Mouse (Mus musculus) lung, embryonic 14.5 days (tissue): Measurements from ENCODE around the gene Mllt1. TPM values are rescaled to one million over a fixed set of nuclear protein-coding genes. Genes with fewer than 3 reads are reported as not detected.

Experiments
- ATAC-seq: fragments of 200-750 bp; cut with Nextera tagmentation; 2 replicates; pipeline ENCODE4 v1.8.0; 2017; ENCODE audit warnings: mild to moderate bottlenecking, moderate TSS enrichment, moderate library complexity; ENCODE audit not compliant: insufficient read depth
- DNase-seq: peaks from one replicate; pipeline ENCODE4 v3.0.0-alpha.2; 2015
- H3K27ac ChIP-seq: fragments of 300-500 bp; sonication (generic); 2 replicates; pipeline ENCODE4 v1.5.1; 2014; ENCODE audit warnings: low read depth, mild to moderate bottlenecking, moderate library complexity
- H3K27me3 ChIP-seq: fragments of 300-500 bp; sonication (generic); 2 replicates; pipeline ENCODE4 v1.6.1; 2014; ENCODE audit warnings: low read length, control low read depth; ENCODE audit not compliant: insufficient read depth
- H3K36me3 ChIP-seq: fragments of 300-500 bp; sonication (generic); 2 replicates; pipeline ENCODE4 v1.6.1; 2014; ENCODE audit warnings: control low read depth; ENCODE audit not compliant: insufficient read depth
- H3K4me1 ChIP-seq: fragments of 300-500 bp; sonication (generic); 2 replicates; pipeline ENCODE4 v1.6.1; 2014; ENCODE audit warnings: antibody characterized with exemption, control low read depth; ENCODE audit not compliant: insufficient read depth
- H3K4me2 ChIP-seq: fragments of 300-500 bp; sonication (generic); 2 replicates; pipeline ENCODE4 v1.6.1; 2014; ENCODE audit warnings: mild to moderate bottlenecking
- H3K4me3 ChIP-seq: fragments of 300-500 bp; sonication (generic); 2 replicates; pipeline ENCODE4 v1.5.1; 2014; ENCODE audit warnings: low read depth, low read length
- H3K9ac ChIP-seq: fragments of 300-500 bp; sonication (generic); 2 replicates; pipeline ENCODE4 v1.6.1; 2014
- H3K9me3 ChIP-seq: fragments of 300-500 bp; sonication (generic); 2 replicates; pipeline ENCODE4 v1.6.1; 2016; ENCODE audit warnings: low read depth, low read length, control low read depth
- CTCF ChIP-seq: IDR thresholded peaks from 2 replicates; pipeline ENCODE4 v1.5.1; 2016; ENCODE audit warnings: antibody characterized with exemption, low read depth
- WGBS: fragments of 180-500 bp; shearing (Covaris S2); extraction: QIAGEN DNeasy Blood & Tissue Kit; methylation state at CpG from one replicate; pipeline ENCODE4 v1.1.7; 2014; 5-methylcytosine and 5-hydroxymethylcytosine counted together
- polyA plus RNA-seq: library from polyadenylated mRNA; unstranded; fragments of >200 nt; fragmentation: Nextera tagmentation; extraction: Ambion mirVana; gene quantifications from 2 replicates; pipeline ENCODE4 v1.2.1, GENCODE M21; 2014

Mllt1 gene
- polyA plus RNA-seq, 1 experiment from 2014 or later, result 39.3 TPM

DNA sequence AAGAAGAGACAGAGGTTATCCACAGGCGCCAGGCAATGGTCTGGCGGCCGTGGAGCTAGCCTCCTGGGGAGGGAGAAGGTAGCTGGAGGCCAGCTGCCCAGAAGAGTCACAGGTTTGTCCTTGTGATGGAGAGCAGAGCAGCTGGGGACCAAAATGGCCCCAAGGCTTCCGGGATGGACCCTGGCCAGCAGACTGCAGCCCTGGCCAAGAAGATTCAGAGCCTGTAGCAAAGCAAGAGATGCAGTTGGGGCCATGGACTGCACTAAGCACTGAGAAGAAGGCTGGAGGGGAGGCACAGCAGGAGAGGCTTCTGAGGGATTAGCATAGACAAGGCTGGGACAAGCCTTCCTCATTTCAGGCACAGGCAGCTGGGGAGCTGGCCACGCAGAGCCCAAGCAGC is 32.5 kb downstream of the Mllt1 start:
- Histone ChIP-seq H3K27ac (no peak overlapping the region), H3K27me3 (no peaks in the 10 kb centered on the region), H3K4me2 (no peak overlapping the region), H3K4me3 (no peak overlapping the region), H3K9ac (no peak overlapping the region), H3K4me1 (peaks cover 7% of the 10 kb centered on the region; the same call in 1 of the 2 replicates), H3K9me3 (no peaks in the 10 kb centered on the region), H3K36me3 (peaks cover 84% of the 10 kb centered on the region)
- ATAC-seq (no peak), DNase-seq (no peak)
- WGBS, result 84% methylated on average over 5 of the region's 5 CpGs
- no peak for TF ChIP-seq CTCF

DNA sequence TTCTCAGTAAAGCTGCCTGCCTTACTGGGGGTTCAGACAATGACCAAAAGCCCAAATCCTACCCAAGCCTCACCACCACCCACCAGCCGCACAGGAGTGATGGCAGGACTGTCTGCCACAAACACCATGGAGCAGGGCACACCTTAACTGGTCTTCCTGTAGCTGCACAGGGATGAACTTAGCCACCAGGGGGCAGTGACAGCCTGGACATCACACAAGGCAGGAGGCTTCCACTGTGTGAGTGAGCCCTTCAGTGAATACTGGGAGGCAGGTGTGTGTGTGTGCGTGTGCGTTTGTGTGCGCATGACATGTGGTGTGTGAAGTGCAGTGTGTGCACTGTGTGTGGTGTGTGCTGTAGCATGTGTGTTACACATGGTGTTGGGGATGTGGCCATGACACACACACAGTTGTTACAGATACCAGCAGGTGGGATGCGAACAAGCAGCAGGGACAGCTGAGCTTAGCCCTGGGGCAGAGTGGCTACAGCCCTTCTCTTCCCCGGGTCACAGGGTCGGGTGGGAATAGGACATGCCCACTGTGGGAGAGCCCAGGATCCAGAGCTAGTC is 37.5 kb downstream of the Mllt1 start:
- DNase-seq (peak; percentile 85), ATAC-seq (peak; percentile 74; the same call in 1 of the 2 replicates)
- no peaks in the 10 kb centered on the region for H3K27me3 ChIP-seq
- no peak overlapping the region for H3K9ac ChIP-seq
- no peak overlapping the region for H3K27ac ChIP-seq
- no peaks in the 10 kb centered on the region for H3K4me1 ChIP-seq
- 78% methylated on average over 7 of the region's 7 CpGs for WGBS
- H3K4me2 ChIP-seq, result no peak overlapping the region
- no peak overlapping the region for H3K4me3 ChIP-seq
- TF ChIP-seq CTCF, result peak; percentile 97
- peaks cover 99% of the 10 kb centered on the region for H3K36me3 ChIP-seq
- H3K9me3 ChIP-seq, result no peaks in the 10 kb centered on the region

DNA sequence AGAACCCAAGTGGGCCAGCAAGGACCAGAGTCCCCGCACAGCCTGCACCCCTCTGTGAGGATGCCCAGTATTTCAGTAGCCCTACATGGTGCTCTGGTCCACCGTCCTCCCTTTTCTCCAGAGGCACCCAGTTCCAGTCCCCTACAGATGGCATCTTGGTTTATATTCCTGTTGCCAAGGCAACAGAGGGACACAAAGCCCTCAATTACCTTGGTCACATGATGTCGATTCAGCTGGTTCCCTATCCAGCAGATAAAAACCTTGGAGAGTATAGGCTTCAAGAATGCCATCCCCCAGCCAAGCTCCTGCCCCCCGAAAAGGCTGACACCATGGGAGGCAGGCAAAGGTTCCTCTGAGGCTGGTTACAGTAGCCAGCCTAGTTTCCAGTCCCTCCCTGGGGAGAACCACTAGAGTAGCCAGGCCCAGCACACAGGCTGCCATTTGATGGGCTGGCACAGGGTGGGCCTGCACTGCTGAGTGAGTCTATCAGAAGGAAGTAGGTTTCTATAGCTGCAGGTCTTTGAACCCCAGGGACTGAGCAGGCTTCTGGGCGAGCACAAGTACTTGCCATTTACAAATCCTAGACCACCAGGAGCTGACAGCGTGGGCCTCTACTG is 38.6 kb downstream of the Mllt1 start:
- ATAC-seq (no peak), DNase-seq (no peak)
- Histone ChIP-seq H3K27me3 (no peaks in the 10 kb centered on the region), H3K4me1 (no peaks in the 10 kb centered on the region), H3K9me3 (no peaks in the 10 kb centered on the region), H3K4me3 (no peak overlapping the region), H3K9ac (no peak overlapping the region), H3K27ac (no peak overlapping the region), H3K36me3 (peaks cover 99% of the 10 kb centered on the region), H3K4me2 (no peak overlapping the region)
- TF ChIP-seq CTCF, result no peak
- WGBS, result 86% methylated on average over 6 of the region's 6 CpGs

DNA sequence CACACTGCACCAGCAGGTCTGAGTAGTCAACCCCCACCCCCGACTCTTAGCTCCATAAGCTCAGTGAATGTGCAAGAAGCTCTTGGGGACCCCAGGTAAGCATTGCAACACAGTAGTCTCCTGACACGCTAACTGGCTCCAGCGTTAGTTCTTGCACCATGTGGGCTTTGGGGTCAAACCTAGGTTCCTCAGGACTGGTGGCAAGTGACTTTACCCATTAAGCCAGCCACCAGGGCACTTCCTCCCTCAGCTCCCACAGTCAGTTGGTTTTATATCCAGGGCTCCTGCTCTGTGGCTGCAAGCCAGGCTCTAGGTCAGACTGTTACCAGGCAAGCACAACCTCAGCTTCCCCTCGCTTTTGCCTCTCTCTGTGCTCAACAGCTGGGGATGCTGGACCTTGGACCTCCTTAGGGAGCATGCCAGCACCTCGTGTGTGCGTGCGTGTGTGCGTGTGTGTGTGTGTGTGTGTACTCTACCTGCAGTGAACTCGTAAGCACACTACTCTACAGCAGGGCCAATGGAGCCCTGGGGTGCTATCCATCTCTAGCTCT is 39.8 kb downstream of the Mllt1 start:
- ATAC-seq (no peak), DNase-seq (no peak)
- no peaks in the 10 kb centered on the region for H3K9me3 ChIP-seq
- H3K27ac ChIP-seq, result no peak overlapping the region
- no peak overlapping the region for H3K4me3 ChIP-seq
- peaks cover 98% of the 10 kb centered on the region for H3K36me3 ChIP-seq
- no peak overlapping the region for H3K9ac ChIP-seq
- no peaks in the 10 kb centered on the region for H3K27me3 ChIP-seq
- 87% methylated on average over 9 of the region's 9 CpGs for WGBS
- no peak overlapping the region for H3K4me2 ChIP-seq
- no peak for TF ChIP-seq CTCF
- no peaks in the 10 kb centered on the region for H3K4me1 ChIP-seq

DNA sequence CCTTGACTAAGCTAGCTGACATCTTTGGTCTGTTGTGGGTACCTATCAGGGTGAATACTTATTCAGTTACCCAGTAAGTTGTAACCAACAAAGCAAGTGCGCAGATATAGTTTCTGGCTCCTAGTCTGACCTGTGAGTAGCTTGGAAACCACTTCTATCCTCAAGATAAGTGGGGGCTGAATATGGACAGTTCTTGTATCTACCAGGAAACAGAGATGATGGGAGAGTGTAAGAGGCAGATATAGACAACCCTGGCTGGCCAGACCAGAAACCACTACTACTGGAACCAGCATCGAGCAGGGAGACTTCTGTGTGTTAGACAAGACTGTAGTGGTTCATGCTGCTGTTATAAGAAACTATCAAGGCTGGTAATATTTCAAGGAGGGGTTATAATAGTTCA is 45.2 kb downstream of the Mllt1 start:
- Histone ChIP-seq H3K4me1 (no peaks in the 10 kb centered on the region), H3K9ac (no peak overlapping the region), H3K4me3 (no peak overlapping the region), H3K4me2 (no peak overlapping the region), H3K9me3 (no peaks in the 10 kb centered on the region), H3K36me3 (peaks cover 44% of the 10 kb centered on the region), H3K27me3 (no peaks in the 10 kb centered on the region), H3K27ac (no peak overlapping the region)
- no peak for DNase-seq
- 92% methylated on average over 2 of the region's 2 CpGs for WGBS
- TF ChIP-seq CTCF, result no peak
- no peak for ATAC-seq

DNA sequence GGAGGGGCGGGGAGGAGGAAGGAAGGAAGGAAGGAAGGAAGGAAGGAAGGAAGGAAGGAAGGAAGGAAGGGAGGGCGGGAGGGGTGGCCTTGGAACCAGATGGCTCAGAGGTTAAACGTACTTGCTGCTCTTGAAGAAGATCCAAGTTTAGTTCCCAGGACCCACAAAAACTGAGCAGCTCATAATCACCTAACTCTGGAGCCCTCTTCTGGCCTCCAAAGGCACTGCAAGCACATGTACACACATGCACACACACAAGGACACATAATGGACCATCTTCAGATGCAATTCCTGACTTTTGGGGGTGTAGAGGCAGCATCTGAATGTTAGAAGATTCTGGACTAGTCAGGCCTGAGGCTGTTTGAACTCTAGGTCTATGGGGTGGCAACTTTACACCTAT is 47.2 kb downstream of the Mllt1 start:
- H3K4me1 ChIP-seq, result no peaks in the 10 kb centered on the region
- no peaks in the 10 kb centered on the region for H3K27me3 ChIP-seq
- DNase-seq (no peak), ATAC-seq (no peak)
- peak; percentile 39 for TF ChIP-seq CTCF
- WGBS, result 74% methylated on average over 2 of the region's 3 CpGs
- H3K9ac ChIP-seq, result no peak overlapping the region
- no peak overlapping the region for H3K27ac ChIP-seq
- no peak overlapping the region for H3K4me3 ChIP-seq
- no peak overlapping the region for H3K4me2 ChIP-seq
- no peaks in the 10 kb centered on the region; the same call in 1 of the 2 replicates for H3K9me3 ChIP-seq
- H3K36me3 ChIP-seq, result peaks cover 25% of the 10 kb centered on the region

DNA sequence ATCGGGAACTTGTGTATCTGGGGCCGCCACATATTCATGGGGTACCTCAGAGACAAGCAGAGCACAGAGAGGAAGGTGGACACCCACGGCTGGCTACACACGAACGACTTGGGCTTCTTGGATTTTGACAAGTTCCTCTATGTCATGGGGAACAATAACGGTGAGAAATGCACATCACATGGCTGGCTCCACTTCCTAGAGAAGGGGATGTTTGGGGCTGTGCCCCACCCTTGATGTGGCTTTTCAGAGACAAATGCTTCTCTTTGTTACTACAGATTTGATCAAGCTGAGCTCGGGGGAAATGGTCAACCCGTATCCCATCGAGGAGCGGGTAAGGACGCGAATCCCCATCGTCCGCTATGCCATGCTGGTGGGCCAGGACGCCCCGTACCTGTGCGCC is 50.4 kb downstream of the Mllt1 start:
- H3K27ac ChIP-seq, result no peak overlapping the region
- no peak for TF ChIP-seq CTCF
- no peaks in the 10 kb centered on the region; the same call in 1 of the 2 replicates for H3K36me3 ChIP-seq
- ATAC-seq (no peak), DNase-seq (no peak)
- 85% methylated on average over 17 of the region's 17 CpGs for WGBS
- no peaks in the 10 kb centered on the region; the same call in 1 of the 2 replicates for H3K9me3 ChIP-seq
- no peaks in the 10 kb centered on the region for H3K27me3 ChIP-seq
- H3K4me2 ChIP-seq, result no peak overlapping the region
- no peak overlapping the region for H3K4me3 ChIP-seq
- H3K9ac ChIP-seq, result no peak overlapping the region
- H3K4me1 ChIP-seq, result no peaks in the 10 kb centered on the region
